Mouse (Mus musculus) brain, adult 2 months (tissue): ENCODE data around the gene Gpr139.

Source experiments
- DNase-seq: peaks from one replicate; pipeline ENCODE4 v3.0.0; 2011; ENCODE audit warnings: low read depth, low spot score

Gpr139 gene

GRCm38 (mm10) chr7:119184341-119185143 lies at the start of gene Gpr139:
Gene Gpr139 (minus strand): TSS chr7:119184603.
- DNase-seq = peak; percentile 67

DNA sequence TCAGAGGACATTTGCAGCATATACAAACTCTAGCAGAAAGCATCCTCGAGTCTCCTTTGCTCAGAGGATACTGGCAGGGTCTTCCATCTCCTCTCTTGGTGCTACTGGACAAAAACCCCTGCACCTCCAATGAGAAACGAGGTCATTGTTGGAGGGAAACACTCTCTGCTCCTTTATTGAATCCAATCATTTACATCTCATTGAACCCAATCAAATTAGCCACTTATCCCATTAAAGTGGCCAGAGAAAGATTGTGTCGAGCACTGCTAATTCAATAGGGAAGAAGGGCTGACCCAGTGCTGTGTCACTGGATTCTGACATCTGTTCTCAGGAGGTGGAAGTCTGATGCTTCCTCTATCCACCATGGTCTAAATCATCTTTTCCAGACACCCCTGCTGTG lies 46.6 kb upstream of the Gpr139 start:
- DNase-seq = no peak

DNA sequence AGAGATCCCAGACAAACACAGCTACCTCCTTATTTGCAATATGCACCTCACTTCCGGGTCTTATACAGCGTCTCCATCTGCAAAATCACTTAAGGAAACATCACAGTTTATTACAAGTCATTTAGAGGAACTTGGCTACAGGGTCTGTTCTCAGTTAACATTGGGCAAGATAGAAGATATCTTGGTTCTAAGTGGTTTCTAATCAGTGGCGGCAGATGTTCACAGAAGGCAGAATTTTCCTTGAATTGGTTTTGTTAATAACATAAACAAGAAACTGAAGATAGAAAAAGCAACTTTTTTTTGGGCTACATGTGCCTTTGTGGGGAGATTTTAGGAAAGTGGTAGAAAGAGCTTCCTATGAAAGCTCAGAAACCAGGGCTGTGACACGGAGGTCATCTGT lies 38.3 kb upstream of the Gpr139 start:
- DNase-seq = no peak

DNA sequence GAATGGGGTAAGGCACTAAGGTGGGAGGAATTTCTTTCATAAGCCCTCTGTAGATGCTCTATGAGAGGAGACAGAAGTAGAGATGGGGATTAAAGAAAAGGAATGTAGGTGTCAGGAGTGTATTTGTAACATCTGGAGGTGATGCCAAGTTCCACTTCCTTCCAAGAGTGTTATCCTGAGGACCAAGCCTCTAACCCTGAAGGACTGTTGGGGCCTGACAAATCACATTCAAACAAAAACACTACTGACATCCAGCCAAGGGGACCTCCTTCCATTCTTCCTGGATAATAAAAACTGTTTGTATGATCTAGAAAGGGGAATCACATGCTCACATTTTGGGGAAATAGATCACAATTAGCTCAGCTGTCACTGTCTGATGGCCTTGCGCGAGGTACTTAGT lies 34.7 kb upstream of the Gpr139 start:
- no peak for DNase-seq

DNA sequence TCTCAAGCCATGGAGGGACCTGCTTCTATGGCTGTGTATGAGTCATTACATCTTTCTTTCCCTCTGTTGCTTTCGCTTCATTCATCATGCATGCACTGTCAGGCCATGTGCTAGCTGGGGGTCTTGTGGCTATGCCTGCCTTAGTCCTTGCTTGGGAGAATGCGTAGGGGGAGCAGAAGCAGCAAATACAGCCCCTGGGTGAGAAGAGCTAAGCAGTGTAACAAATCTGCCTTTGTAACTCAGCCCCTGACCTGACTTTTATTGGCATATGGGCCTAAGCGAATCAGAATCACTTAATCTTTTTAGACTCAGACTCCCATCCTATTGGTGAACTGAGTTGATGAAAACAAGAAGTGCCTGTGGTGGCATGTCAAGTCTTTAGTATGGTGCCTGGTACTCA lies 22.8 kb upstream of the Gpr139 start:
- DNase-seq = no peak

GRCm38 (mm10) chr7:119186374-119186773 lies 2.0 kb upstream of the Gpr139 start:
- DNase-seq = peak; percentile 61

- DNase-seq = peak; percentile 14
Measured at GRCm38 (mm10) chr7:119185181-119185940, 958 bp upstream of the Gpr139 start.

- DNase-seq = no peak
Measured at GRCm38 (mm10) chr7:119181053-119181452, 3.4 kb downstream of the Gpr139 start.

- no peak for DNase-seq
Measured at GRCm38 (mm10) chr7:119160015-119160414, 24.4 kb downstream of the Gpr139 start.

GRCm38 (mm10) chr7:119111771-119112170 lies 72.6 kb downstream of the Gpr139 start:
- no peak for DNase-seq

GRCm38 (mm10) chr7:119105878-119106277 lies 78.5 kb downstream of the Gpr139 start:
- DNase-seq = no peak

- DNase-seq = no peak
Measured at GRCm38 (mm10) chr7:119096583-119096982, 87.8 kb downstream of the Gpr139 start.
